Mouse (Mus musculus) CH12.LX (cell line): ENCODE measurements around the gene Carmil1.

Source experiments
- CTCF ChIP-seq, 2 experiments: IDR thresholded peaks in 1 of 2; conservative IDR thresholded peaks in 1 of 2; 2 replicates each; pipeline ENCODE4 v1.5.1; 2011 to 2012; ENCODE audit warnings: low read depth in 2 of 2, low read length in 2 of 2, improper control_type of control experiment in 1 of 2, inconsistent platforms in 1 of 2, mild to moderate bottlenecking in 1 of 2, moderate library complexity in 1 of 2
- EP300 ChIP-seq: IDR thresholded peaks from 2 replicates; pipeline ENCODE4 v1.6.1; 2011; ENCODE audit warnings: low read length, improper control_type of control experiment
- NELFE ChIP-seq: IDR thresholded peaks from 2 replicates; pipeline ENCODE4 v1.6.1; 2011; ENCODE audit warnings: low read depth, low read length, improper control_type of control experiment
- NRF1 ChIP-seq: IDR thresholded peaks from 2 replicates; pipeline ENCODE4 v1.6.1; 2014; ENCODE audit warnings: low read depth, mild to moderate bottlenecking, inconsistent platforms, low read length, improper control_type of control experiment, moderate library complexity
- SMC3 ChIP-seq: IDR thresholded peaks from 2 replicates; pipeline ENCODE4 v1.6.1; 2011; ENCODE audit warnings: low read depth, low read length, improper control_type of control experiment
- TCF12 ChIP-seq: IDR thresholded peaks from 2 replicates; pipeline ENCODE4 v1.6.1; 2014; ENCODE audit warnings: low read depth, mild to moderate bottlenecking, inconsistent platforms, low read length, improper control_type of control experiment
- ZMIZ1 ChIP-seq: IDR thresholded peaks from 2 replicates; pipeline ENCODE4 v1.6.1; 2012; ENCODE audit warnings: low read depth, mild to moderate bottlenecking, inconsistent platforms, low read length, improper control_type of control experiment
- ZNF384 ChIP-seq: IDR thresholded peaks from 2 replicates; pipeline ENCODE4 v1.6.1; 2012; ENCODE audit warnings: low read depth, low read length, improper control_type of control experiment, inconsistent platforms

DNA sequence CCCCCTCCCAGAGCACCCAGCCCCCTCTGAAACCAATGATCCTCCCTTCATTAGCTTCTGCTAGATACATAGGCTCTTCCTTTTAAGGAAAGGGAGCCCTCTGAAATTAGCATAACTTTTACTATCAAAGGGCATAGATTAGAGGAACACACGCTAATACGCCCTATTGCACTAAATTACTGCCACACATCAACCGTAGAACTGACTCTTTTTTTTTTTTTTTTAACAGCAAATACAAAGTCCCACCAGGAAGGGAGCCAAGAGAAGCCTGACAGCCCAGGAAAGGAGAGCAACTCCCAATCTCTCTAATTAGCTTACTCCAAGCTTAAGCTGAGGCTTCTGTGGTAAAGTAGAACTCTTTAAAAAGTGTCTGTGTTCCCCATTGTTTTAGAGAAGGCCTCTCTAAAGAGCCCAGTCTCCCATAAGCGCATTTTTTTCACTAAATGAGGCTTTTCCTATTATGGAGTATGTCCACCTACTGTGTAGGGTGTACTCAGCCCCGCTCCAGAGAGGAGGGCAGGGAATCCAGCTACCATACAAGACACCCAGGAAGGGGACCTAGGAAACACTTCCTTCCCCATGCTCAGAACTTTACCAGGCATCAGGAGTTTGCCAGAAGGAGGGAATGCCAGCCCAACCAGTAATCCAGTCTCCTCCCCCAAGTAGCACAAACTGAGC is 38.0 kb downstream of the Carmil1 start:
- TF ChIP-seq NRF1 (no peak), ZNF384 (no peak), EP300 (no peak), NELFE (no peak), CTCF (conservative IDR thresholded peaks at IDR 0.05 in 1 of 2, IDR thresholded peaks at IDR 0.05 in 1 of 2; ENCODE audit: low read depth in 2 of 2, low read length in 2 of 2) (no peak), ZMIZ1 (no peak), TCF12 (no peak), SMC3 (no peak)
